Mouse (Mus musculus) hindbrain, embryonic 11.5 days (tissue): Measurements from ENCODE around the gene Zfp451. TPM values are rescaled to one million over a fixed set of nuclear protein-coding genes. Genes with fewer than 3 reads are reported as not detected.
A peak's percentile ranks its signal among the peaks of the same experiment; 100 is the strongest.

ENCODE experiments used
- ATAC-seq: fragments of 200-750 bp; cut with Nextera tagmentation; 2 replicates; pipeline ENCODE4 v1.8.0; 2017; ENCODE audit warnings: mild to moderate bottlenecking, moderate TSS enrichment, moderate library complexity; ENCODE audit not compliant: low FRiP score
- DNase-seq: peaks from one replicate; pipeline ENCODE4 v3.0.0-alpha.2; 2015; ENCODE audit warnings: low spot score
- H3K27ac ChIP-seq: fragments of 300-500 bp; sonication (generic); 2 replicates; pipeline ENCODE4 v1.5.1; 2014; ENCODE audit warnings: mild to moderate bottlenecking, low read depth, low read length
- H3K27me3 ChIP-seq: fragments of 300-500 bp; sonication (generic); 2 replicates; pipeline ENCODE4 v1.6.1; 2014; ENCODE audit warnings: mild to moderate bottlenecking, low read length, moderate library complexity, mixed read lengths; ENCODE audit not compliant: control insufficient read depth, insufficient read depth
- H3K36me3 ChIP-seq: fragments of 300-500 bp; sonication (generic); 2 replicates; pipeline ENCODE4 v1.6.1; 2014; ENCODE audit warnings: mild to moderate bottlenecking, low read length, moderate library complexity, mixed read lengths; ENCODE audit not compliant: control insufficient read depth, insufficient read depth
- H3K4me1 ChIP-seq: fragments of 300-500 bp; sonication (generic); replicated peaks from 2 replicates; pipeline ENCODE4 v1.6.1; 2014; ENCODE audit warnings: low read length, mixed read lengths; ENCODE audit not compliant: control insufficient read depth, insufficient read depth
- H3K4me2 ChIP-seq: fragments of 300-500 bp; sonication (generic); replicated peaks from 2 replicates; pipeline ENCODE4 v1.6.1; 2014; ENCODE audit warnings: mild to moderate bottlenecking, low read depth, low read length
- H3K4me3 ChIP-seq: fragments of 300-500 bp; sonication (generic); 2 replicates; pipeline ENCODE4 v1.5.1; 2014; ENCODE audit warnings: low read depth, low read length
- H3K9ac ChIP-seq: fragments of 300-500 bp; sonication (generic); 2 replicates; pipeline ENCODE4 v1.6.1; 2014; ENCODE audit warnings: low read depth, low read length
- H3K9me3 ChIP-seq: fragments of 300-500 bp; sonication (generic); 2 replicates; pipeline ENCODE4 v1.6.1; 2016; ENCODE audit warnings: low read length; ENCODE audit not compliant: control insufficient read depth
- WGBS: fragments of 180-500 bp; shearing (Covaris S2); extraction: QIAGEN DNeasy Blood & Tissue Kit; methylation state at CpG from one replicate; pipeline ENCODE4 v1.1.7; 2014; 5-methylcytosine and 5-hydroxymethylcytosine counted together
- polyA plus RNA-seq: library from polyadenylated mRNA; unstranded; fragments of >200 nt; fragmentation: Nextera tagmentation; extraction: Ambion mirVana; gene quantifications from 2 replicates; pipeline ENCODE4 v1.2.1, GENCODE M21; 2014

Zfp451 gene
- polyA plus RNA-seq, 1 experiment from 2014 or later = 46.3 TPM

- ATAC-seq (peak; percentile 23; the same call in 1 of the 2 replicates), DNase-seq (no peak)
- Histone ChIP-seq H3K36me3 (0 out of 2 replicates have a peak, but pooled peaks cover 6% of the 10 kb centered on the region), H3K4me3 (no peak overlapping the region), H3K4me2 (no peak overlapping the region), H3K9ac (no peak overlapping the region), H3K27ac (no peak overlapping the region), H3K9me3 (no peaks in the 10 kb centered on the region), H3K27me3 (no peaks in the 10 kb centered on the region), H3K4me1 (no peaks in the 10 kb centered on the region)
- WGBS = 91% methylated on average over 11 of the region's 11 CpGs
These were observed 75.6 kb downstream of the Zfp451 start for GRCm38 (mm10) chr1:33738681-33739278.

GRCm38 (mm10) chr1:33738281-33738680, 76.1 kb downstream of the Zfp451 start:
- 92% methylated on average over 11 of the region's 11 CpGs for WGBS
- Histone ChIP-seq H3K9ac (no peak overlapping the region), H3K4me3 (no peak overlapping the region), H3K4me2 (no peak overlapping the region), H3K4me1 (no peaks in the 10 kb centered on the region), H3K36me3 (0 out of 2 replicates have a peak, but pooled peaks cover 6% of the 10 kb centered on the region), H3K9me3 (no peaks in the 10 kb centered on the region), H3K27me3 (no peaks in the 10 kb centered on the region), H3K27ac (no peak overlapping the region)
- DNase-seq (no peak), ATAC-seq (no peak)

- DNase-seq = no peak
- no peak overlapping the region for H3K9ac ChIP-seq
- no peaks in the 10 kb centered on the region for H3K27me3 ChIP-seq
- H3K4me2 ChIP-seq = no peak overlapping the region
- no peaks in the 10 kb centered on the region for H3K9me3 ChIP-seq
- no peak for ATAC-seq
- H3K4me1 ChIP-seq = no peaks in the 10 kb centered on the region
- WGBS = 70% methylated on average over 5 of the region's 5 CpGs
- 0 out of 2 replicates have a peak, but pooled peaks cover 6% of the 10 kb centered on the region for H3K36me3 ChIP-seq
- H3K27ac ChIP-seq = no peak overlapping the region
- H3K4me3 ChIP-seq = no peak overlapping the region
These were observed 80.3 kb downstream of the Zfp451 start for GRCm38 (mm10) chr1:33734001-33734685.

GRCm38 (mm10) chr1:33733044-33733443, 81.4 kb downstream of the Zfp451 start:
- ATAC-seq = no peak
- H3K36me3 ChIP-seq = 0 out of 2 replicates have a peak, but pooled peaks cover 4% of the 10 kb centered on the region
- no peak overlapping the region for H3K4me3 ChIP-seq
- WGBS = 89% methylated on average over 9 of the region's 9 CpGs
- H3K9ac ChIP-seq = no peak overlapping the region
- no peaks in the 10 kb centered on the region for H3K9me3 ChIP-seq
- H3K4me1 ChIP-seq = no peaks in the 10 kb centered on the region
- H3K27me3 ChIP-seq = no peaks in the 10 kb centered on the region
- no peak overlapping the region for H3K4me2 ChIP-seq
- H3K27ac ChIP-seq = no peak overlapping the region
- DNase-seq = no peak

- Histone ChIP-seq H3K9me3 (no peaks in the 10 kb centered on the region), H3K4me1 (no peaks in the 10 kb centered on the region; the same call in 1 of the 2 replicates), H3K36me3 (peaks cover 3% of the 10 kb centered on the region; the same call in 1 of the 2 replicates), H3K9ac (no peak overlapping the region), H3K4me3 (no peak overlapping the region), H3K27ac (no peak overlapping the region), H3K27me3 (no peaks in the 10 kb centered on the region), H3K4me2 (no peak overlapping the region)
- DNase-seq (no peak), ATAC-seq (no peak)
- WGBS = 92% methylated on average over 5 of the region's 5 CpGs
These were observed 89.3 kb downstream of the Zfp451 start for GRCm38 (mm10) chr1:33725086-33725485.

GRCm38 (mm10) chr1:33724516-33724915, 89.9 kb downstream of the Zfp451 start:
- H3K9me3 ChIP-seq = no peaks in the 10 kb centered on the region
- no peak overlapping the region for H3K4me3 ChIP-seq
- no peak overlapping the region for H3K4me2 ChIP-seq
- ATAC-seq (no peak), DNase-seq (no peak)
- no peak overlapping the region for H3K9ac ChIP-seq
- WGBS = 84% methylated on average over 6 of the region's 6 CpGs
- peaks cover 3% of the 10 kb centered on the region; the same call in 1 of the 2 replicates for H3K36me3 ChIP-seq
- H3K27ac ChIP-seq = no peak overlapping the region
- no peaks in the 10 kb centered on the region; the same call in 1 of the 2 replicates for H3K4me1 ChIP-seq
- H3K27me3 ChIP-seq = no peaks in the 10 kb centered on the region

- no peaks in the 10 kb centered on the region; the same call in 1 of the 2 replicates for H3K4me1 ChIP-seq
- no peak overlapping the region for H3K9ac ChIP-seq
- WGBS = 88% methylated on average over 7 of the region's 7 CpGs
- no peaks in the 10 kb centered on the region for H3K9me3 ChIP-seq
- no peak for ATAC-seq
- H3K4me3 ChIP-seq = no peak overlapping the region
- no peak overlapping the region for H3K27ac ChIP-seq
- H3K36me3 ChIP-seq = no peaks in the 10 kb centered on the region
- 0 out of 2 replicates have a peak overlapping the region, but pooled peaks have one; percentile 11 for H3K4me2 ChIP-seq
- H3K27me3 ChIP-seq = no peaks in the 10 kb centered on the region
- no peak for DNase-seq
These were observed 93.4 kb downstream of the Zfp451 start for GRCm38 (mm10) chr1:33721020-33721419.

- peak overlapping the region; percentile 90 for H3K27ac ChIP-seq
- no peaks in the 10 kb centered on the region for H3K27me3 ChIP-seq
- ATAC-seq (peak; percentile 82), DNase-seq (no peak)
- no peaks in the 10 kb centered on the region for H3K9me3 ChIP-seq
- H3K4me1 ChIP-seq = no peaks in the 10 kb centered on the region; the same call in 1 of the 2 replicates
- H3K9ac ChIP-seq = peak overlapping the region; percentile 91
- peak overlapping the region; percentile 77 for H3K4me3 ChIP-seq
- no peaks in the 10 kb centered on the region for H3K36me3 ChIP-seq
- WGBS = under 1% methylated on average over 40 of the region's 41 CpGs
- peak overlapping the region; percentile 69 for H3K4me2 ChIP-seq
These were observed 94.2 kb downstream of the Zfp451 start for GRCm38 (mm10) chr1:33720231-33720630.
